Mouse (Mus musculus): ENCODE data around the gene Maml3. TPM values are rescaled to one million over a fixed set of nuclear protein-coding genes. Genes with fewer than 3 reads are reported as not detected.

Gene Maml3
- total RNA-seq, 1 experiment = 1.2 TPM

GRCm38 (mm10) chr3:52088458-52089341 lies 16.2 kb downstream of the Maml3 start:
- H3K9ac ChIP-seq (ENCODE audit: insufficient read depth, low read depth, low read length, poor library complexity, severe bottlenecking) = no peak overlapping the region
- no peak overlapping the region for H3K4me3 ChIP-seq (ENCODE audit: insufficient read depth in 1 of 2, low read depth in 1 of 2, low read length in 2 of 2, poor library complexity in 1 of 2, severe bottlenecking in 1 of 2)
- TF ChIP-seq HCFC1 (IDR thresholded peaks at IDR 0.05; ENCODE audit: borderline replicate concordance, insufficient read depth, low read length) = no peak
- no peak for TF ChIP-seq ZNF384 (IDR thresholded peaks at IDR 0.05; ENCODE audit: low read depth, low read length)
- TF ChIP-seq MAFK (IDR thresholded peaks at IDR 0.05; ENCODE audit: insufficient read depth, low read depth, low read length) = no peak
- TF ChIP-seq CHD2 (IDR thresholded peaks at IDR 0.05; ENCODE audit: low read depth, low read length) = no peak
- no peak for TF ChIP-seq ZC3H11A (IDR thresholded peaks at IDR 0.05; ENCODE audit: borderline replicate concordance, low read depth, low read length)
- H3K4me1 ChIP-seq (ENCODE audit: control insufficient read depth in 2 of 2, insufficient read depth in 2 of 2, low read length in 2 of 2, poor library complexity in 1 of 2) = no peaks in the 10 kb centered on the region
- in situ Hi-C loops (cut with MboI; ENCODE audit: low sequenced_read_pairs in 2 of 2, unreplicated experiment in 2 of 2) = no loop called here
- H3K27ac ChIP-seq (ENCODE audit: insufficient read depth, low read depth, low read length, poor library complexity, severe bottlenecking) = no peak overlapping the region
- H3K9me3 ChIP-seq (ENCODE audit: control insufficient read depth, insufficient read depth, low read depth, low read length) = no peaks in the 10 kb centered on the region
- no peaks in the 10 kb centered on the region for H3K36me3 ChIP-seq (ENCODE audit: control insufficient read depth, insufficient read depth, low read length, poor library complexity, severe bottlenecking)
- DNase-seq (ENCODE audit: low read depth, low spot score) = no peak

DNA sequence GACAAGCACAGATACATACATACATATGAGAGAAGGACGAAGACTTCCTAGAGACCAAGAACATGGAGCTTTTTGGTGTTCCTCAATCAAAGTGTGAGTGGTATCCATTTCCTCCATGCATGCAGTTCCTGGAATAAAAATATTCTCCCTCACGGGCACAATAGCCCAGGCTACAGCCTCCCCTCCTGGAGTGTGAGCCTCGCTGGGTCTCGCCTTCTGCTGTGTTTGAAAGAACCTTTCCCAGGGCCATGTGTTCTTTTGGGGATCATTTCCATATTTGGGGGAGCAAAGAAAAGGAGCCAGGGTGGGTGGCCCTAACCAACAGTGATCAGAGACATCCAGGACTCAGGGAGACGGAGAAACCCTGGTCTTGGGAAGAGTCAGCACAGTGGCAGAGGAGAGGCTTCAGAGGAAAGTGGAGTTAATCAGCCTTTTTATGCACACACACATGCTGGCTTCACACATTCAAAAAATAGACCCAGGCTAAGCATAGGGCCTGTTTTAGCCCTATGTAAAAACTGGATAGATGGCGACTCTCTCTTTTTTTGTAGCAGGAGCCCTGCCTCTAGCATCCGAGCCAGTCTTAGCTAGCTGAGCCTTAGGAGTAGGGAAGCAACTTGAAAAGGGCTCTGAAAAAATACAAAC lies 17.1 kb downstream of the Maml3 start:
- in situ Hi-C loops (cut with MboI; ENCODE audit: low sequenced_read_pairs in 2 of 2, unreplicated experiment in 2 of 2) = no loop called here
- H3K27ac ChIP-seq (ENCODE audit: insufficient read depth, low read depth, low read length, poor library complexity, severe bottlenecking) = no peak overlapping the region
- H3K4me1 ChIP-seq (ENCODE audit: control insufficient read depth in 2 of 2, insufficient read depth in 2 of 2, low read length in 2 of 2, poor library complexity in 1 of 2) = no peaks in the 10 kb centered on the region
- DNase-seq (ENCODE audit: low read depth, low spot score) = no peak
- no peaks in the 10 kb centered on the region for H3K9me3 ChIP-seq (ENCODE audit: control insufficient read depth, insufficient read depth, low read depth, low read length)
- H3K4me3 ChIP-seq (ENCODE audit: insufficient read depth in 1 of 2, low read depth in 1 of 2, low read length in 2 of 2, poor library complexity in 1 of 2, severe bottlenecking in 1 of 2) = no peak overlapping the region
- no peaks in the 10 kb centered on the region for H3K36me3 ChIP-seq (ENCODE audit: control insufficient read depth, insufficient read depth, low read length, poor library complexity, severe bottlenecking)
- no peak for TF ChIP-seq MAFK (IDR thresholded peaks at IDR 0.05; ENCODE audit: insufficient read depth, low read depth, low read length)
- TF ChIP-seq CHD2 (IDR thresholded peaks at IDR 0.05; ENCODE audit: low read depth, low read length) = no peak
- no peak for TF ChIP-seq HCFC1 (IDR thresholded peaks at IDR 0.05; ENCODE audit: borderline replicate concordance, insufficient read depth, low read length)
- no peak for TF ChIP-seq ZC3H11A (IDR thresholded peaks at IDR 0.05; ENCODE audit: borderline replicate concordance, low read depth, low read length)
- no peak for TF ChIP-seq ZNF384 (IDR thresholded peaks at IDR 0.05; ENCODE audit: low read depth, low read length)
- H3K9ac ChIP-seq (ENCODE audit: insufficient read depth, low read depth, low read length, poor library complexity, severe bottlenecking) = no peak overlapping the region

- H3K4me1 ChIP-seq (ENCODE audit: control insufficient read depth in 2 of 2, insufficient read depth in 2 of 2, low read length in 2 of 2, poor library complexity in 1 of 2) = no peaks in the 10 kb centered on the region
- no peak for DNase-seq (ENCODE audit: low read depth, low spot score)
- no peaks in the 10 kb centered on the region for H3K9me3 ChIP-seq (ENCODE audit: control insufficient read depth, insufficient read depth, low read depth, low read length)
- TF ChIP-seq ZNF384 (IDR thresholded peaks at IDR 0.05; ENCODE audit: low read depth, low read length) (no peak), ZC3H11A (IDR thresholded peaks at IDR 0.05; ENCODE audit: borderline replicate concordance, low read depth, low read length) (no peak)
- H3K4me3 ChIP-seq (ENCODE audit: insufficient read depth in 1 of 2, low read depth in 1 of 2, low read length in 2 of 2, poor library complexity in 1 of 2, severe bottlenecking in 1 of 2) = no peak overlapping the region
- no peaks in the 10 kb centered on the region for H3K36me3 ChIP-seq (ENCODE audit: control insufficient read depth, insufficient read depth, low read length, poor library complexity, severe bottlenecking)
- in situ Hi-C loops (cut with MboI; ENCODE audit: low sequenced_read_pairs in 2 of 2, unreplicated experiment in 2 of 2) = no loop called here
- no peak overlapping the region for H3K27ac ChIP-seq (ENCODE audit: insufficient read depth, low read depth, low read length, poor library complexity, severe bottlenecking)
- H3K9ac ChIP-seq (ENCODE audit: insufficient read depth, low read depth, low read length, poor library complexity, severe bottlenecking) = no peak overlapping the region
Measured at GRCm38 (mm10) chr3:52078763-52079162, 26.1 kb downstream of the Maml3 start.

GRCm38 (mm10) chr3:52073959-52074358 lies 30.9 kb downstream of the Maml3 start:
- TF ChIP-seq CHD2 (IDR thresholded peaks at IDR 0.05; ENCODE audit: low read depth, low read length) = no peak
- TF ChIP-seq HCFC1 (IDR thresholded peaks at IDR 0.05; ENCODE audit: borderline replicate concordance, insufficient read depth, low read length) = no peak
- TF ChIP-seq MAFK (IDR thresholded peaks at IDR 0.05; ENCODE audit: insufficient read depth, low read depth, low read length) = no peak
- no peak for TF ChIP-seq ZC3H11A (IDR thresholded peaks at IDR 0.05; ENCODE audit: borderline replicate concordance, low read depth, low read length)
- TF ChIP-seq ZNF384 (IDR thresholded peaks at IDR 0.05; ENCODE audit: low read depth, low read length) = no peak
- H3K4me1 ChIP-seq (ENCODE audit: control insufficient read depth in 2 of 2, insufficient read depth in 2 of 2, low read length in 2 of 2, poor library complexity in 1 of 2) = peaks cover 2 to 6% of the 10 kb centered on the region in 2 experiments; a peak in 3 of 4 replicates
- H3K36me3 ChIP-seq (ENCODE audit: control insufficient read depth, insufficient read depth, low read length, poor library complexity, severe bottlenecking) = no peaks in the 10 kb centered on the region
- no peak overlapping the region for H3K9ac ChIP-seq (ENCODE audit: insufficient read depth, low read depth, low read length, poor library complexity, severe bottlenecking)
- H3K4me3 ChIP-seq (ENCODE audit: insufficient read depth in 1 of 2, low read depth in 1 of 2, low read length in 2 of 2, poor library complexity in 1 of 2, severe bottlenecking in 1 of 2) = no peak overlapping the region
- DNase-seq (ENCODE audit: low read depth, low spot score) = no peak
- in situ Hi-C loops (cut with MboI; ENCODE audit: low sequenced_read_pairs in 2 of 2, unreplicated experiment in 2 of 2) = no loop called here
- H3K9me3 ChIP-seq (ENCODE audit: control insufficient read depth, insufficient read depth, low read depth, low read length) = no peaks in the 10 kb centered on the region
- no peak overlapping the region for H3K27ac ChIP-seq (ENCODE audit: insufficient read depth, low read depth, low read length, poor library complexity, severe bottlenecking)

Data from ES-E14 (cell line).